Mouse (Mus musculus) liver, embryonic 14.5 days (tissue): ENCODE measurements at regions not wholly inside any gene's neighbourhood (a gene's known extent, or its start where the extent isn't known, plus 50 kb on each side); places are given as distances from the start of the nearest gene placed in this dataset.

Experiments
- ATAC-seq: fragments of 200-750 bp; cut with Nextera tagmentation; 2 replicates; pipeline ENCODE4 v1.8.0; 2017; ENCODE audit warnings: moderate number of reproducible peaks, mild to moderate bottlenecking, moderate library complexity; ENCODE audit not compliant: insufficient read depth
- DNase-seq, 3 experiments: peaks; one replicate each; pipeline ENCODE4 v3.0.0-alpha.2; 2012 to 2013; ENCODE audit warnings: low read depth in 3 of 3, low spot score in 3 of 3
- H3K27ac ChIP-seq: fragments of 300-500 bp; sonication (generic); 2 replicates; pipeline ENCODE4 v1.5.1; 2014; ENCODE audit warnings: moderate library complexity, mild to moderate bottlenecking, control low read depth, inconsistent platforms
- H3K27me3 ChIP-seq: fragments of 300-500 bp; sonication (generic); 2 replicates; pipeline ENCODE4 v1.6.1; 2014; ENCODE audit warnings: mild to moderate bottlenecking, low read length, moderate library complexity; ENCODE audit not compliant: control insufficient read depth, insufficient read depth
- H3K36me3 ChIP-seq: fragments of 300-500 bp; sonication (generic); replicated peaks from 2 replicates; pipeline ENCODE4 v1.6.1; 2014; ENCODE audit warnings: low read depth; ENCODE audit not compliant: control insufficient read depth, insufficient read depth
- H3K4me1 ChIP-seq, 2 experiments: fragments of 200-500 bp in 1 of 2; fragments of 300-500 bp in 1 of 2; sonication (generic) in 1 of 2; replicated peaks; 2 replicates each; pipeline ENCODE4 v1.6.1; 2012 to 2014; ENCODE audit warnings: antibody characterized with exemption in 1 of 2, inconsistent platforms in 1 of 2, low read length in 1 of 2; ENCODE audit not compliant: control insufficient read depth in 2 of 2, insufficient read depth in 2 of 2
- H3K4me2 ChIP-seq: fragments of 300-500 bp; sonication (generic); 2 replicates; pipeline ENCODE4 v1.6.1; 2014; ENCODE audit warnings: low read depth, mild to moderate bottlenecking, control low read depth, moderate library complexity
- H3K4me3 ChIP-seq, 2 experiments: fragments of 200-500 bp in 1 of 2; fragments of 300-500 bp in 1 of 2; sonication (generic) in 1 of 2; 2 replicates each; pipeline ENCODE4 v1.5.1; 2012 to 2014; ENCODE audit warnings: low read depth in 2 of 2, low read length in 2 of 2, mild to moderate bottlenecking in 2 of 2, control low read depth in 1 of 2, inconsistent platforms in 1 of 2, moderate library complexity in 1 of 2; ENCODE audit not compliant: insufficient read depth in 1 of 2
- H3K9ac ChIP-seq: fragments of 300-500 bp; sonication (generic); replicated peaks from 2 replicates; pipeline ENCODE4 v1.6.1; 2014; ENCODE audit warnings: mild to moderate bottlenecking, control low read depth, moderate library complexity
- H3K9me3 ChIP-seq: fragments of 300-500 bp; sonication (generic); 2 replicates; pipeline ENCODE4 v1.6.1; 2016; ENCODE audit warnings: low read length, mixed read lengths; ENCODE audit not compliant: control insufficient read depth
- CTCF ChIP-seq: IDR thresholded peaks from 2 replicates; pipeline ENCODE4 v1.5.1; 2016; ENCODE audit warnings: antibody characterized with exemption, low read depth, control low read depth
- EP300 ChIP-seq: IDR thresholded peaks from 2 replicates; pipeline ENCODE4 v1.6.1; 2016; ENCODE audit warnings: antibody characterized with exemption, low read depth
- WGBS: fragments of 180-500 bp; shearing (Covaris S2); extraction: QIAGEN DNeasy Blood & Tissue Kit; methylation state at CpG from one replicate; pipeline ENCODE4 v1.1.7; 2014; ENCODE audit not compliant: insufficient replicate concordance; 5-methylcytosine and 5-hydroxymethylcytosine counted together

DNA sequence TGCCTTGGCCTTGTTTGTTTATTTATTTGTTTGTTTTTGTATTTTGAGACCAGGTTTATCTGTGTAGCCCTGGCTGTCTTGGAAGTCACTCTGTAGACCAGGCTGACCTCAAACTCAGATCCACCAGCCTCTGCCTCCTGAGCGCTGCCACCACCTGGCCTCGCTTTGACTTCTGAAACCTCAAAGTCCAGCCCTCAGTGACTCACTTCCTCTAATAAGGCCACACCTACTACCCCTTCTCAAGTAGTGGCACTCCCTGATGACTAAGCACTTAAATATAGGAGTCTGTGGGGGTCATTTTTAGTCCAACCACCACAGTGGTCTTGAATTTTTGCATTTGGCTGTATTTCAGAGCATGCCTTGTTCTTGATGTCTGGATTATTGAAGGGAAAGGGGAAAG lies 69.6 kb upstream of the Unc5b start:
- ATAC-seq = no peak
- 46% methylated on average over 2 of the region's 2 CpGs for WGBS
- H3K27ac ChIP-seq = no peak overlapping the region

DNA sequence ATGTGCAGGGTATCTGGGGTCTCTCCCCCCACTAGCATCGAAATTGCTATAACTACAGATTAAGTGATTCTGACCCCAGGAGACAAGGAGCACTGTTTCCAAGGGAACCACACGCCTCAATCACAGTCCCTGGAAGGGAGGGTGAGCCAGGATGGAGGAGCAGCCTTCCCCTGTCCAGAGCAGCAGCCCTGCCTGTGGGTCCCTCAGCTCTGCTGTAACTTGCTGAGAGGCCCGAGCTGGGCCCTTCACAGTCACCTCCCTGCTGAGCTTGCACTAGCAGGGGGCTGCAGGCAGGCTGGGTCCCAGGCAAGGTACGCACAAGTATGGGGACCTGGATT lies 62.4 kb upstream of the Unc5b start:
- DNase-seq = no peak
- Histone ChIP-seq H3K36me3 (no peaks in the 10 kb centered on the region), H3K27ac (no peak overlapping the region), H3K4me2 (no peak overlapping the region), H3K4me1 (no peaks in the 10 kb centered on the region), H3K4me3 (no peak overlapping the region), H3K9ac (no peak overlapping the region), H3K27me3 (no peaks in the 10 kb centered on the region), H3K9me3 (no peaks in the 10 kb centered on the region)
- WGBS = 55% methylated on average over 4 of the region's 4 CpGs
- ATAC-seq = no peak
- TF ChIP-seq CTCF (no peak), EP300 (no peak)

More for the DNA sequence above, 69.6 kb upstream of the Unc5b start:
- no peak overlapping the region for H3K9ac ChIP-seq
- H3K9me3 ChIP-seq = no peaks in the 10 kb centered on the region
- DNase-seq = no peak
- no peak overlapping the region for H3K4me3 ChIP-seq
- H3K36me3 ChIP-seq = no peaks in the 10 kb centered on the region
- no peak overlapping the region for H3K4me2 ChIP-seq
- no peaks in the 10 kb centered on the region for H3K27me3 ChIP-seq
- TF ChIP-seq EP300 (no peak), CTCF (no peak)
- H3K4me1 ChIP-seq = peaks cover 0 to 3% of the 10 kb centered on the region in 2 experiments; a peak in 1 of 4 replicates

DNA sequence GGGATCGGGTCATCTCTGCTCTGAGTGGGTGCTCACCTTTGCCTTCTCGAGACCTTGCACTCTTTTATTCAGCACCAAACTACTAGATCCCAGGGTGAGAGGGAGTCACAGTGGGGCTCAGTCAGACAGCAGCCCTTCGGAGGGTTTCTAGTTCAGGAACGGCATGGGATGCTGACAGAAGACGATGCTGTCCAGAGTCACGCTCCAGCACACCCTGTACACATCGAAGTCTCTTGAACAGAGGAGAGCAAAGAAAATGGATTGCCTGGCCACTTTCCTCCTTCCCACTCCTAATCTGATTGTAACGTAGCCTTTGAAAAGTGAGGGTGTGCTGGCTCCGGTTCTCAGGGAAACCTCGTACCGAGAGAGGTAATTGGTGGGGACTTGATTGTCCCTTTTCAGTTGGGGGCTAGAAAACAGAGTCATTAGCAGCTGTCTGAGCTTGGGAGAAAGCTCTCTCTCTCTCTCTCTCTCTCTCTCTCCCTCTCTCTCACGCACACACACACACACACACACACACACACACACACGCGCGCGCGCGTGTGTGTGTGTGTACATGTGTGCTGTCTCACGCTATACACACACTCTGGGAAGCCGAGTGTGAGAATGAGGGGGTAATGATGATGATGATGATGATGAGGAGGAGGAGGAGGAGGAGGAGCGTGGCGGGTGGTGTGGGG lies 61.9 kb upstream of the Unc5b start:
- Histone ChIP-seq H3K36me3 (no peaks in the 10 kb centered on the region), H3K4me2 (no peak overlapping the region), H3K27me3 (no peaks in the 10 kb centered on the region), H3K4me3 (no peak overlapping the region), H3K9ac (no peak overlapping the region), H3K27ac (no peak overlapping the region), H3K9me3 (no peaks in the 10 kb centered on the region), H3K4me1 (no peaks in the 10 kb centered on the region)
- TF ChIP-seq EP300 = no peak
- TF ChIP-seq CTCF = no peak
- DNase-seq (no peak), ATAC-seq (no peak)
- 67% methylated on average over 22 of the region's 22 CpGs for WGBS

DNA sequence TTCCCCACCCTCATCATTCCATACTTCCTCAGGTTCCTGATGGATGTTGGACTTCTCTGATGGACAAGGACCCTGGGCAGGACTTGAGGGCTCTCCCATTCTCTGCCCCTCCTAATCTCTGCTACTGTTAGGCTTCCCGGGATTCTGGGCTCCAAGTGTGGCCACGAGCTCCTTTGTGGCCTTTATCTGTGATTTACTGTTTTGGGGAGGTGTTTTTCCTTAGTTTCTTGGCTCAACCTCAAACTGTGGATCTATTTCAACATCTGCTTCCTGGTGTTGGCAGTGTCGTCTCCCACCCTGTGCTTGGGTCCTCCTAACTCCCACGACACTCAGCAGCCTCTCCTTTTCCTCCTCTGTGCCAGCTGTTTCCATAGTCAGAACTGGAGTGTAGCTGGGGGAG lies 61.3 kb upstream of the Unc5b start:
- whole genome bisulfite sequencing = 11% methylated on average over 4 of the region's 4 CpGs

DNA sequence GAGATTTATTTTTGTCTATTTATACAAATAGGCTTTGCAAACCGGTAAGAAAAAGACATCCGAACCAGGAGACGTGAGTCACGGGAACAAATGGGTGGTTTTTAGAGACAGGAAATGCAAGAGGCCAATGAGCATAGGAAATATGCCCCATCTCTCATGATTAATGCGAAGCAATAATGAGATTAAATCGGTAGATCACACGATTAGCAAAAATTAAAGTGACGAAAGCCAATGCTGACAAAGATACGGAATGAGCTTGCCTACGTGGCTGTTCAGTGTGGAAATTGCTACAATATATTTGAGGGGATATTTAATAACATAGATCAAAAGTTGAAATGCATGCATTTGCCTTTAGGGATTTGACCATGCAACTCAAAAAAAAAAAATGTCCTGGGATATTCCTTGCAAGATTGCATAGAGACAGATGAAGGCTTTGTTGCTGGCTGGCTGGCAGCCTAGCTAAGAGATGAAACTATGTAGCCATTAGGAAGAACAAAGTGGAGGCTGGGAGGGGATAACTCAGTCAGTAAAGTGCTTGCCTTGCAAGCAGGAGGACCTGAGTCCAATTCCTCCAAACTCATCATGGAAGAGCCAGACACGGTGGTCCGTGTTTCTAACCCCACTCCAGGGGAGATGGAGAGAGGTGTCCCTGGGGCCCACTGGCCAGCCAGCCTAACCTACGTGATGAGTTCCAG lies 60.2 kb upstream of the Unc5b start:
- H3K27me3 ChIP-seq = no peaks in the 10 kb centered on the region
- no peak overlapping the region for H3K27ac ChIP-seq
- no peaks in the 10 kb centered on the region for H3K4me1 ChIP-seq
- H3K9me3 ChIP-seq = no peaks in the 10 kb centered on the region
- ATAC-seq (no peak), DNase-seq (no peak)
- H3K9ac ChIP-seq = no peak overlapping the region
- H3K4me2 ChIP-seq = no peak overlapping the region
- WGBS = 66% methylated on average over 13 of the region's 13 CpGs
- H3K4me3 ChIP-seq = no peak overlapping the region
- TF ChIP-seq CTCF = no peak
- TF ChIP-seq EP300 = no peak
- no peaks in the 10 kb centered on the region for H3K36me3 ChIP-seq

More for the DNA sequence above, 61.3 kb upstream of the Unc5b start:
- Histone ChIP-seq H3K4me1 (no peaks in the 10 kb centered on the region), H3K27ac (no peak overlapping the region), H3K4me2 (no peak overlapping the region), H3K9me3 (no peaks in the 10 kb centered on the region), H3K36me3 (no peaks in the 10 kb centered on the region), H3K4me3 (no peak overlapping the region), H3K27me3 (no peaks in the 10 kb centered on the region), H3K9ac (no peak overlapping the region)
- DNase-seq (no peak), ATAC-seq (no peak)
- TF ChIP-seq EP300 = no peak
- TF ChIP-seq CTCF = no peak
